Mouse (Mus musculus): ENCODE data around the gene Rasl10a.

DNA sequence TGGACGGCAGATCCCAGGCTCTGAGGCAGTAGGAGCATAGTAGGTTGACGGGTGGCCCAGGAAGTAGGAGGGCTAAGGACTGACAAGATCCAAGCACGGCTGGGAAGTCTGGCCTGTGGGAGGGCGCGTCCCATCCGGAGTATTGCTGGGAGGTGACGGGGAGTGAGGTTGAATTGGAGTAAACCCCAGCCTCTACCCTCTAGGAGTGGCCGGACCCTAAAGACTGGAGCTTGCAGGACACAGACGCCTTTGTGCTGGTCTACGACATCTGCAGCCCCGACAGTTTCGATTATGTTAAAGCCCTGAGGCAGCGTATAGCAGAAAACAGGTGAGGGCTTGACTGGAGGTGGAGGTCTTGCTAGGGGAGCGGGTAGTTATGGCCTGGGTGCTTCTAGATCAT, 1.3 kb downstream of the Rasl10a start:
- TF ChIP-seq EP300 (IDR thresholded peaks at IDR 0.05; ENCODE audit: insufficient read depth, low read depth, low read length) (no peak), POLR2A (IDR thresholded peaks at IDR 0.05; ENCODE audit: insufficient read depth, low read length) (no peak)

Measured in ES-Bruce4 (cell line).